Mouse (Mus musculus) lung, adult 2 months (tissue): ENCODE results near the gene Slc25a24.

ENCODE experiments used
- CTCF ChIP-seq: fragments of 200-500 bp; IDR thresholded peaks from 2 replicates; pipeline ENCODE4 v1.5.1; 2011; ENCODE audit warnings: mild to moderate bottlenecking, low read length, control low read depth; ENCODE audit not compliant: insufficient read depth
- POLR2A ChIP-seq: fragments of 200-500 bp; IDR thresholded peaks from 2 replicates; pipeline ENCODE4 v1.6.1; 2011; ENCODE audit warnings: low read depth, mild to moderate bottlenecking, control low read depth, low read length, borderline replicate concordance; ENCODE audit errors: extremely low read depth

DNA sequence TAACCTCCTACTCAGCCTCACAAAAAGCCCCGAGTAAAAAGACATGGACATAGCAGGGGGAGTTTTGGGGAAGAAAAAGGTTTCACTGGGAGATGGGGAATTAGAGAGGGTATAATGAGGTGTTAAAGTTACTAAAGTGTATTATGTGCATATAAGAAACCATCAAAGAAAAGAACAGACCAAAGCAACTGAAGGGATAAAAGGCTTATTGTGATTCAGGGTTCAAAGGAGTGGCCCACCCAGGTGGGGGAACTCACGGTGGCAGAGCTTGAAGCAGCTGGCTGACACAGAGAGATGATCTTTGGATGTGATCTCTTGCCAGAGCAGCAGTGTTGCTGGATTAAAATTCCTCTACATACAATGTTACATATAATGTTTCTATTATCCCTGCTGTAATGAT is 34.5 kb upstream of the Slc25a24 start:
- TF ChIP-seq CTCF, result no peak
- TF ChIP-seq POLR2A, result no peak
